Mouse (Mus musculus): ENCODE data around the gene Zc3h10. TPM values are rescaled to one million over a fixed set of nuclear protein-coding genes. Genes with fewer than 3 reads are reported as not detected.
"Not testable (repeated sequence)": the region's sequence is repeated elsewhere in the genome, so short reads cannot be mapped to it uniquely, and the experiment has no call there.

Gene Zc3h10
- polyA plus RNA-seq, 1 experiment: 6.0 TPM

DNA sequence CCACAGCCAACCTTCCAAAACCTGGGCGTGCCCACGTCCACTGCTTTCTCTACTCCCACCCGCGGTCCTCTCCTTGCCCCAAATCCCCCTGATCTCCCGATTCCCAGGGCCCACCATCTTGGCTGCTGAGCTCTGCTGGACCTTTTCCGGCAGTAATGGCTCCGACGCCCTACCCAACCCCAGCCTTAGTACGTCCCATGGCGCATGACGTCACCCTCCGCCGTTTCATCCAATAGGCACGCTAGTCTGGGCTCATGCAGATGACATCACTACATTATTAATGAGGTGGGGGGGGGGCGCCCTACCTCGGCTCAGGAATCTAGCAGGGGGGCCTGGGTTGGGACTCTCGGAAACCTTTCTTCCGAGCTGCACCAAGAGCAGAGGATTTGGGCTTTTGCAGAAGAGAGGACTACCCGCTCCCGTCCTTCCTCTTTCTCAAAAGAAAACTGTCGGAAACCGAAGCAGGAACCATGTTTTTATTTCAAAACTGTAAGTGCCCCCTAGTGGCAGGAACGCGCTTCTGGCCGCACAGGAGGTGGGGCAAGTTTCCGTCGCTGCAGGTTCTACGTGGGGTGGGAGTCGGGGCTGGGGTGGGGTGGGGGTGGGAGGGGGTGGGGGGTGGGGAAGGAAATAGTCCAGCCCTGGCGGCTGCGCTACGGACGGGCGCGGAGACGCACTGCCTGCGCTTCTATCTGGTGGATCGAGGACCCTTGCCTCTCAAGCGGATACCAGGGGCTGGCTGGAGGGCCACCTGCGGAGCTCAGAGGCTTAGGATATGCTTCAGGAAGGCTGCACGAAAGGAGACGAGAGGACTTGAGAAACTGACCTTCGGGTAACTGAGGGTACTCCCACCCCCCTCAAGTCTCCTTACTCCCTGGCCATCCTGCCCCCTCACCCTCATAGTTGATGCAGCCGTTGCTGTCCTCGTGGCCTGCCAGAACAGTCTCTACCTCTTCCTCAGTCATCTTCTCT is 53.6 kb downstream of the Zc3h10 start, which contains the start of gene Myl6:
Gene Myl6, minus strand, starts transcription at position 451 of the 972 bp plus-strand sequence.
- peak within 1 kb of the TSS; percentile 96 for H3K27ac ChIP-seq (ENCODE audit: insufficient read depth, low read length)
- TF ChIP-seq CTCF (IDR thresholded peaks at IDR 0.05; ENCODE audit: borderline replicate concordance, insufficient read depth, low read length) (0 out of 2 replicates have a peak, but pooled peaks have one; percentile 31), POLR2A (IDR thresholded peaks at IDR 0.05; ENCODE audit: low read depth, low read length) (peak; percentile 98)
- peak within 1 kb of the TSS; percentile 97 for H3K4me3 ChIP-seq (ENCODE audit: insufficient read depth, low read length)
- peaks cover 8% of the 10 kb centered on the region; the same call in 1 of the 2 replicates for H3K4me1 ChIP-seq (ENCODE audit: control insufficient read depth, insufficient read depth, low read length)

DNA sequence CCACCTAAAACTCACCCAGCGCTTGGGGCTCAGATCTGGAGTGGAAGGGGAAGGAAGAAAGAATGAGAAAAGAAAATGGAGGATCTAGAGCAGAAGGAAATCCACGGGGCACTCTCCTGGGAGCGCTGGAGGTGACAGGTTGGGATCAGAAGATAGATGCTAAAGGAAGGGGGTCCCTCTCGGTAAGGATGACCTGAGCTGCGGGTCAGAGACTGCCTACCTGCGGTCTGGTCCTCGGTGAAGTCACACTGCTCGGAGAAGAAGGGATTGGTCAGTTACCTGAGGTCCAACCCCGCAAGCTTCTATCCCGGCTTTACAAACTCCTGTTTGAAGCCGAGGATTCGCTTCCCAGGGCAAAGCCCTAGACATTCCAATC is 54.3 kb downstream of the Zc3h10 start:
- Histone ChIP-seq H3K27ac (ENCODE audit: insufficient read depth, low read length) (peak overlapping the region; percentile 94), H3K4me3 (ENCODE audit: insufficient read depth, low read length) (peak overlapping the region; percentile 97), H3K4me1 (ENCODE audit: control insufficient read depth, insufficient read depth, low read length) (peaks cover 8% of the 10 kb centered on the region; the same call in 1 of the 2 replicates)
- TF ChIP-seq CTCF (IDR thresholded peaks at IDR 0.05; ENCODE audit: borderline replicate concordance, insufficient read depth, low read length): no peak
- TF ChIP-seq POLR2A (IDR thresholded peaks at IDR 0.05; ENCODE audit: low read depth, low read length): no peak

DNA sequence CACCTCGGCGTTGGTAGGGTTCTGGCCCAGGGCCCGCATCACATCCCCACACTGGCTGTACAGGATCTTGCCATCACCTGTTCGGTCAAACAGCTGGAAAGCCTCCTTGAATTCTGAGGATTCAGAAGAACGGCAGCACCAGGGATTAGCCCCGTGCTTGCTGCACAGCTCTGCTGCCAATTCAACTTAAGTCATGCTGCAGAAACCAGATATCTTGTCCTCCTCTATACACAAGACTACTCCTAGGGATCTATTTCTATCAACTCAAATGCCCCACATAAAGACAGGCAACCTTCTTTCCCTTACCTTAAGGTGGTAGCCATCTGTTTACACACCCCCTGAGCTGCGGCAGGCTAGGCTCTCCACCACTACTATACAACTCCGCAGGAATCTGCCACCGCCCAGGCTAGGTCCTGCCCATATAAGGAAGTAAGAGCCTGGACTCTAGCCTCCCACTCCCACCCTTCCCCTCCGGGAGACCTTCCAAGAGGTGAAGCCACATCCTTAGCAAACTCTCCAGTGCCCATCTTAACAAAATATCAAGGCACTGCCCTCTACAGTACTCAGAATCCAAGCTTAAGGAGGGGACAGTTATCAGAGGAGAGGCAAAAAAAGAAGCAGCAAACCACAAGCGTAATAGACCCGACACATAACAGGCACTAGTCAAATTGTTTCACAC is 54.8 kb downstream of the Zc3h10 start:
- Histone ChIP-seq H3K4me1 (ENCODE audit: control insufficient read depth, insufficient read depth, low read length) (peaks cover 8% of the 10 kb centered on the region; the same call in 1 of the 2 replicates), H3K4me3 (ENCODE audit: insufficient read depth, low read length) (peak overlapping the region; percentile 97), H3K27ac (ENCODE audit: insufficient read depth, low read length) (peak overlapping the region; percentile 94)
- TF ChIP-seq CTCF (IDR thresholded peaks at IDR 0.05; ENCODE audit: borderline replicate concordance, insufficient read depth, low read length) (no peak), POLR2A (IDR thresholded peaks at IDR 0.05; ENCODE audit: low read depth, low read length) (peak; percentile 55; the same call in 1 of the 2 replicates)

DNA sequence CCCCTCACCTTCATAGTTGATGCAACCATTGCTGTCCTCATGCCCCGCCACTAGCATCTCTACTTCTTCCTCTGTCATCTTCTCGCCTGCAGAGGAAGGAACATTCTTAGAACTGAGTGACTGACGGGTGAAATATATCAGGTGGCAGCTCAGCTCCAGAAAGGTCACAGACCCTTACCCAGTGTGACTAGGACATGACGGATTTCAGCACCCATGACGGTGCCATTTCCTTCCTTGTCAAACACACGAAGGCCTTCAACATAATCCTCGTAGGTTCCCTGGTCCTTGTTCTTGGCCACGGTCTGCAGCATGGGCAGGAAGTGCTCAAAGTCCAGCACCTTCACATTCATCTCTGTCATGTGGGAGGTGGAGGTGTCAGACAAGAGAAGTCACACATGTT is 55.5 kb downstream of the Zc3h10 start:
- peak overlapping the region; percentile 94 for H3K27ac ChIP-seq (ENCODE audit: insufficient read depth, low read length)
- not testable (repeated sequence) for H3K4me1 ChIP-seq (ENCODE audit: control insufficient read depth, insufficient read depth, low read length)
- H3K4me3 ChIP-seq (ENCODE audit: insufficient read depth, low read length): peak overlapping the region; percentile 97

Other genes with a start within 250 kb of the Zc3h10 start
- 0.42 TPM in 1 of 2 replicates, not detected in the other for gene Il23a, start 249.0 kb downstream of the Zc3h10 start, polyA plus RNA-seq (2011; ENCODE audit: insufficient read length, low read depth, missing spikeins)
- 10.2 and 14.2 TPM in 2 replicates for gene Pan2, start 244.4 kb downstream of the Zc3h10 start, polyA plus RNA-seq (2011; ENCODE audit: insufficient read length, low read depth, missing spikeins)
- gene Cnpy2, start 225.3 kb downstream of the Zc3h10 start, polyA plus RNA-seq (2011; ENCODE audit: insufficient read length, low read depth, missing spikeins): 121 and 145 TPM in 2 replicates
- 204 and 207 TPM in 2 replicates for gene Cs, start 210.0 kb downstream of the Zc3h10 start, polyA plus RNA-seq (2011; ENCODE audit: insufficient read length, low read depth, missing spikeins)
- gene Coq10a, start 178.8 kb downstream of the Zc3h10 start, polyA plus RNA-seq (2011; ENCODE audit: insufficient read length, low read depth, missing spikeins): 20.5 and 24.6 TPM in 2 replicates
- 59.1 and 63.1 TPM in 2 replicates for gene Ankrd52, start 170.7 kb downstream of the Zc3h10 start, polyA plus RNA-seq (2011; ENCODE audit: insufficient read length, low read depth, missing spikeins)
- gene Slc39a5, start 146.5 kb downstream of the Zc3h10 start, polyA plus RNA-seq (2011; ENCODE audit: insufficient read length, low read depth, missing spikeins): not detected in 2 replicates
- 42.0 and 44.9 TPM in 2 replicates for gene Nabp2, start 136.3 kb downstream of the Zc3h10 start, polyA plus RNA-seq (2011; ENCODE audit: insufficient read length, low read depth, missing spikeins)
- 42.1 and 45.6 TPM in 2 replicates for gene Rnf41, start 136.1 kb downstream of the Zc3h10 start, polyA plus RNA-seq (2011; ENCODE audit: insufficient read length, low read depth, missing spikeins)
- 100 and 117 TPM in 2 replicates for gene Smarcc2, start 88.5 kb downstream of the Zc3h10 start, polyA plus RNA-seq (2011; ENCODE audit: insufficient read length, low read depth, missing spikeins)
- gene Myl6, start 53.6 kb downstream of the Zc3h10 start, polyA plus RNA-seq (2011; ENCODE audit: insufficient read length, low read depth, missing spikeins): 2,243 and 2,568 TPM in 2 replicates
- gene Myl6b, start 49.1 kb downstream of the Zc3h10 start, polyA plus RNA-seq (2011; ENCODE audit: insufficient read length, low read depth, missing spikeins): 9.4 and 10.6 TPM in 2 replicates
- 75.2 and 83.3 TPM in 2 replicates for gene Esyt1, start 21.9 kb downstream of the Zc3h10 start, polyA plus RNA-seq (2011; ENCODE audit: insufficient read length, low read depth, missing spikeins)
- gene Rpl41, start 1.5 kb upstream of the Zc3h10 start, polyA plus RNA-seq (2011; ENCODE audit: insufficient read length, low read depth, missing spikeins): 2,862 and 3,188 TPM in 2 replicates
- 146 and 152 TPM in 2 replicates for gene Pa2g4, start 18.2 kb upstream of the Zc3h10 start, polyA plus RNA-seq (2011; ENCODE audit: insufficient read length, low read depth, missing spikeins)
- gene Erbb3, start 41.9 kb upstream of the Zc3h10 start, polyA plus RNA-seq (2011; ENCODE audit: insufficient read length, low read depth, missing spikeins): 0.13 and 0.70 TPM in 2 replicates
- 1,073 and 1,205 TPM in 2 replicates for gene Rps26, start 79.0 kb upstream of the Zc3h10 start, polyA plus RNA-seq (2011; ENCODE audit: insufficient read length, low read depth, missing spikeins)
- 2.3 and 4.8 TPM in 2 replicates for gene Ikzf4, start 98.2 kb upstream of the Zc3h10 start, polyA plus RNA-seq (2011; ENCODE audit: insufficient read length, low read depth, missing spikeins)
- 14.3 and 15.7 TPM in 2 replicates for gene Suox, start 126.3 kb upstream of the Zc3h10 start, polyA plus RNA-seq (2011; ENCODE audit: insufficient read length, low read depth, missing spikeins)
- 88.8 and 96.7 TPM in 2 replicates for gene Rab5b, start 148.5 kb upstream of the Zc3h10 start, polyA plus RNA-seq (2011; ENCODE audit: insufficient read length, low read depth, missing spikeins)
- 0.68 and 0.87 TPM in 2 replicates for gene Pmel, start 156.4 kb upstream of the Zc3h10 start, polyA plus RNA-seq (2011; ENCODE audit: insufficient read length, low read depth, missing spikeins)
- 49.3 and 66.6 TPM in 2 replicates for gene Cdk2, start 157.3 kb upstream of the Zc3h10 start, polyA plus RNA-seq (2011; ENCODE audit: insufficient read length, low read depth, missing spikeins)
- gene Dgka, start 197.1 kb upstream of the Zc3h10 start, polyA plus RNA-seq (2011; ENCODE audit: insufficient read length, low read depth, missing spikeins): 14.6 and 19.0 TPM in 2 replicates
- 29.5 and 38.2 TPM in 2 replicates for gene Pym1, start 200.1 kb upstream of the Zc3h10 start, polyA plus RNA-seq (2011; ENCODE audit: insufficient read length, low read depth, missing spikeins)
- 43.6 and 54.0 TPM in 2 replicates for gene Mmp19, start 243.1 kb upstream of the Zc3h10 start, polyA plus RNA-seq (2011; ENCODE audit: insufficient read length, low read depth, missing spikeins)

Data from embryonic fibroblast, embryonic 13.5 days (primary cell).